Mouse (Mus musculus) adrenal gland, postnatal 4 days (tissue): Measurements from ENCODE around the gene Tfeb. TPM values are rescaled to one million over a fixed set of nuclear protein-coding genes. Genes with fewer than 3 reads are reported as not detected.

Source experiments
- DNase-seq, 2 experiments: peaks; one replicate each; pipeline ENCODE4 v3.0.0; 2021 to 2022; ENCODE audit warnings: low spot score in 2 of 2, mixed read lengths in 2 of 2
- long read RNA-seq, 2 experiments: library from polyadenylated mRNA; stranded (forward); transcript quantifications; one replicate each; pipeline ENCODE4 v2.0.0; 2021
- total RNA-seq, 2 experiments: library from RNA; stranded (reverse); gene quantifications; 2 replicates each; pipeline ENCODE4 v1.2.3; 2021

Gene Tfeb
- 10 to 100 TPM; 22.1 to 22.3 TPM for total RNA-seq
- long read RNA-seq, experiment 1, transcript Tfeb-202 (9 exons, 2,342 nt): major isoform, 5 of 8 reads
- long read RNA-seq, experiment 1, partial matches to known transcripts: 2 of 8 reads
- long read RNA-seq, experiment 1, other reads (novel, unspliced or antisense): 1 of 8 reads
- long read RNA-seq, experiment 2, transcript Tfeb-202 (9 exons, 2,342 nt): major isoform, 22 of 29 reads
- long read RNA-seq, experiment 2, partial matches to known transcripts: 3 of 29 reads
- long read RNA-seq, experiment 2, other reads (novel, unspliced or antisense): 3 of 29 reads

DNA sequence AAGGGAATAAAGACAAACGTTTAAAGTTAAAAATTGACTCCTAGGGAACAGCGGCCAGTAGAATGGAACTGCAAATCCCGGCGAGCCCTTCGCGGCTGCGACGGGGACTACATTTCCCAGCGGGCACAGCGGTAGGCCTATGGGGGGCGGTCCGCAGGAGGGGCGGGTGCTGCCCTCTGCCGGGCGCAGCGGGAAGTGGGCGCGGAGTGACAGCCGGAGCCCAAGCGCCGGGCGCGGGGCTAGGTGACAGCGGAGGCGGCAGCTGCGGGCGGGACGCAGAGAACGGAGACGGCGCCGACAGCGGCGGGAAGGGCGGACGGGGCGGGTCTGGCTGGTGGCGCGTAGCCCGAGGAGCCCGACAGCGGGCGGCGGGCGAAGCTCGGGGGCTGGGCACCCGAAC, at the start of gene Tfeb:
TSS of gene Tfeb (plus strand) at position 175 of the 400 bp plus-strand sequence.
- peak; percentile 93 to 99 for DNase-seq

DNA sequence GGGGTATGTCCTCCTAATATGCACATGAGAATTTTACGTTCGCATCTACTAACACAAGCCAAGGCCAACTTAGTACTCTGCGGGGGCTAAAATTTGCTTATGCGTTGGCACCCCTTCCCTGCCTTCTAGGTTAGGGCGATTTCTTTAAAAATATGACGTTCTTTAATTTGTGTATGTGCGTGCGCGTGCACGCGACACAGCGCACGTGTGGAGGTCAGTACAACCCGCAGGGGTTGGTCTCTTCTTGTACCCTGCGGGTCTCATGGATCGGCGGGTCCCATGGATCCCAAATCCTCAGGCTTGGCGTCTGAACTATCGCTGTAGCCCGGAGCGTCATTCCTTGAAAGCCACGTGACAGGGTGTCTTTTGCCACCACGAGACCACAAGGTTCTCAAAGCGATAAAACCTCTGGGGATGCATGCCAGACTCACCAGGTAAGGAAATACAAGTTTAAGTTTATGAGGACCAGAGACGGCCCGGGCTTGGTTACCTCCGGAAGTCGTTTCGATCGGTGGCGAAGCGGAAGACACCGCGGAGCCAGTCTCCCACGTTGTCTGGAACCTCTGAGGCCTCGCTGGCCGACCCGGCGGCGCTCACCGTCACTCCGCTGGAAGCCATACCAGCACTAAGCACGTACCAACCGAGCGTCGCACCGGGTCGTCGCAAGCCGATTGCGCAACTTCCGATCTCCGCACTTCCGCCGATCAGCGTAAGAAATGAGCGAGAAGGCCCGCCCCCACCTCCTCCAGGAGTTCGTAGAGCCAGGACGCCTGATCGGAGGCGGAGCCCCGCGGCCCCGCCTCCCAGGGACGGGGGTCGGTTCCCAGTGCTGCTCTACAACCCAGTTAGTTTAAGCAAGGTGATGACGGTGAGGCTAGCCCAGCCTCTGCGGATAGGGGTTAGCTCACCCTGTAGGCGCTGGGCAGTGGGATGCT, 49.2 kb upstream of the Tfeb start:
- peak; percentile 75 to 84 for DNase-seq

DNA sequence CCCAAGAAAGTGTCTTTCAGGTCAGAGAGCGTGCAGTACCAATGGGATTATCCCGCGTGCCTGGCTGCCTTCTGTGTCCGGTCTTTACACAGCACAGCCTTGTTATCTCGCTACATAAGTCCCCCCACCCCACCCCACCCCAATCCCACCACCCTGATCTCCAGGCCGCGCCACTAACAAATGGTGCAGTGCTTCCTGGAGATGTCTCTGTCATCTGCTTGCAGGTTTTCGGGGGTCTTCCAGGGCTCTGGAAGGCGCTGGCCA, 48.6 kb upstream of the Tfeb start, which contains the start of gene Tomm6:
TSS of gene Tomm6 (minus strand) at position 43 of the 264 bp plus-strand sequence.
- DNase-seq: no peak

DNA sequence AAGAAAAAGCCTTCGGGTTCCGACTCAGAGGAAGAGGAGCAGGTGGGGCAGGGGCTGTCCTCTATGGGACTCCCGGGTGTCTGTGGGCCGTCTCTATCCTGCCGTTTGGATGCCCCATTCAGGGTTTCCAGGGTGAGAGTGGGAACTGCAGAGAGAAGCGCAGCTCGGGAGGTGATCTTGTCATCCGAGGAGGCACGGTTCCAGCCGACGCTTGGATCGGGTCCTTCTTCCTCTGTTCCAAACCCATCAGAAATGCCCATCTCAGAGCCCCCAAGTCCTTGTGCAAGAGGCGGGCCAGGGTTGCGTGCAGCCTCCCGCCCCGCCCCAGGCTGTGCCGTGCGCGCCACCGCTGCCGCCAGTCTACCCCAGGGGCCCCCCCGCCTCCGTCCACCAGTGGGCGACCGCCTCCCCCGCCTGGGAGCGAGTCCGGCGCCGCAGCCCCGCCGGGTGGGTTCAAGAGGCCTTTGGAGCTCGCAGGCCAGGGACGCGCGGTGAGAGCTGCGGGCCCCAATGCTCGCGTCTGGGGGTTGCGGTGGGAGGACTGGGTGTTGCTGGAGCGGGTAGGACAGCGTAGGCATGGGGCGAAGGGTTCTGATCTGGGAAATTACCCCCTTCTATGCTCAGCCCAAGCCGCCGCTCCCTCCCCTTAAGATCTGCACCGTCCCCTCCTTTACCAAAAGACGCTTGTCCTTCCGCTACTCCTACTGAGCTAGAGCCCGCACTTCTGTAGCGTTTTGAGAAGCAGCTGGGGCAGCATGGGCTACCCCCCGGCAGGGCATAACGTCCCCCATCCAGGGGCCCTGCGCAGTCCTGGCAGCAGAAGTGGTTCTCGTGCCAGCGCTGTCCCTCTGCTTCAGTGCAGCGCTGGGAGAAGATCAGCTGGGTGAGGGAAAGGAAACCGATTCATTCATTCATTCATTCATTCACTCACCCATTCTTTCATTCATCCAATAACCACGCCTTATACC, 47.9 kb upstream of the Tfeb start, which contains the start of gene Frs3:
TSS of gene Frs3 (plus strand) at position 423 of the 968 bp plus-strand sequence.
- DNase-seq: peak; percentile 37 to 58

DNA sequence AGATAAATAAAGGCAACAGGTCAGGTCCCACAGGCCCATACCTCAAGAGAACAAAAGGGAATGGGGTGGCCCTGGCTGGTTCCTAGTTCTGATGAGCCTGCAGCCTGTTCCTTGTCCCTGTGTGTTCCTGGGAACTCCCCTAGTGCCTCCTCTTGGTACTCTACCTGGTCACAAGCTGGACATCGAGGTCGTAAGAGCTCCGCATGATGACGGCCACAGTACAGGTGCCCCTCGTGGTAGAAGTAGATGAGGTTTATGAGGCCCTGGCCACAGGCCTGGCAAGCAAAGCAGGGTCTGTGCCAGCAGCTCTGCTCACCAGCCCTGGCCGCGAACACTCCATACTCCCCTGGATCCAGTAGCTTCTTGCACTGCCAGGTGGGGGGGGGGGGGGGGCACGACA, 46.9 kb upstream of the Tfeb start:
- no peak for DNase-seq

DNA sequence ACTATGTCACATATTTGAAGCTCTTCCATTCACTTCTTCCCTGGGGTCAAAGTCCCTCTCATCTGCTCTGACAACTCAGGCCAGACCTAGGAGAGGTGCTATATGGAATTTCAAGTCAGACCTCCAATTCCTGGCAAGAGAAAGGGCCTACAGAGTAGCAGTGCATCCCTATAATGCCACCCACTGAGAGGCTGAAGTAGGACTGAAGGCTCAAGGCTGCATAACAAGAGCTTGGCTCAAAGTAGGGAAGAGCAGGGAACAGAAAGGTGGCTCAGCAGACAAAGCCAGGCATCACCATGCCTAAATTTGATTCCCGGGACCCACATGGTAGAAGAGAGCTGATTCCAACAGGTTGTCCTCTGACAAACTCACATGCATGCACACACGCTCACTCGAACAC, 45.2 kb upstream of the Tfeb start:
- no peak for DNase-seq

DNA sequence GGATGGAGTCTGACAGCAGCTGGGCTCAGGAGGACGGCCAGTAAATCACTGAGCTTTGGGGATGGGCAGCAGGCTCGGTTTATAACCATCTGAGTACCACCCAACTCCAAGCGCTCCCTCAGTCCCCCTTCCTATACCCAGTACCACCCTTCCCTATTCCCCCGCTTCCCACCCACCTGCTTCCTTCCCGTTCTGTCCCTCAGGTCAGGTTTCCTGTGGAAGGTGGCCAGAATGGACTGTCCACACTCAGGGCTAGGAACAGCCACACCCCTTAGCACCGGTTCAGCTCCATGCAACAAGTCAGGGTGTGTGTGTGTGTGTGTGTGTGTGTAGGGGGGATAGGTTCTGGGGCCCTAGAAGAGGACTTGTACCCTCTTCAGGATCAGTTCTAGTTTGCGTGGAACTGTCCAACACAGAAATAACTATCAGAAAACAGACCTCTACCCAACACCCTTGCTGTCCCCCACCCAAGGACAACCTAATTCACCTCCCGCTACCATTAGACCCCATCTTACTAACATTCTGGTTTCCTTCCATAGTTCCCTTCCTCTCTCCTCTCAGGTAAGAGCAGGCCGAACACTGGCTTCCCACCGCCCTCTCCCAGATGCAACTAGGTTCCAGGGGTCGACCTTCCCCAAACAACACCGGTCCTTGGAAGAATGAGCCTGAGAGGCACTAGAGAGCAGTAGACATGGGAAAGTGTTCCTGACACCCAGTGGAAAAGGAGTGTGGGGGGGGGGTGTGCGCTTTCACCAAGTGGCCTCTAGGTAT, 43.0 kb upstream of the Tfeb start:
- no peak for DNase-seq

DNA sequence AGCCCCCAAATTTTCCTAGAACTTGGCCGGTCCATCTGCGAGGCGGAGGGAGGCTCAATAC, 42.6 kb upstream of the Tfeb start, which contains the start of gene Gm21981:
TSS of gene Gm21981 (minus strand) at position 14 of the 61 bp plus-strand sequence.
- no peak for DNase-seq

DNA sequence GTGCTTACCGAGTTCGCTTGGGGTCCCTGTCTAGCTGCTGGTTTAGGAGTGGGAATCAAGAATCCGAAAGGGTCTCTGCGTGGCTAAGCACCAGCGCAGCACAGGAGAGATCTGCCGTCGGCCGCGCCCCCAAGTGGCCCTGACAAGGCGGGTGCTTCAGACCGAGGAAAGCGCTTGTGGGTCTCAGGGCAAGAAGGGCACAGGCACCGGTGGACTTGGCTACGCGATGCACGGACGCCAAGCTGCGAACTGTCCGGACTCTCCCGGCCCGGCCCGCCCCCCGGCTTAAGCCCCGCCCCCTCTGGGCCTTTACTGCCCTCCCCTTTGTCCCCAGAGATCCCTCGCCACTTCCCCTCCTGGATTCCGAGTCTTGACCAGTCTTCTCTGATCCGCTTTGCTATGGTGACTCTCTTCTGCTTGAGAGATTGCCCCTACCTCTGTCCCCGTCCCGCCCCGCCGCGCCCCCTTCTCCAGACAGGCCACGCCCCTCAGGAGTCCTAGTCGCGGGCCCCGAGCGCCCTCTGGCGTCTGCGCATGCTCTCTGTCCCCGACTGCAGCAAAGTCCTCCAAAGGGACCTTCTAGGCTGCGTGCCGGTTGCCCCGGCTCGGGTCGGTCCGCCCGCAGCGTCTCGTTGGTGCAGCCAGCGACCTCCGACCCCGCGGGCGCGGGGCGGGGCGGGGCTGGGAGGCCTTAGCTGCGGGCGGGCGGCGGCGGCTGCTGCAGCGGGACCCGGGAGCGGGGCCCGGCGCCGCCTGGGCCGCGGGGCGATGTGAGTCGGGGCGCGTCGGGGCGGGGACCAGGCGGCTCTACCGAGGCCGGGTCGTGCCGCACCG, 42.1 kb upstream of the Tfeb start, which contains the start of gene Prickle4:
TSS of gene Prickle4 (minus strand) at position 234 of the 834 bp plus-strand sequence.
- DNase-seq: peak; percentile 94 to 98

DNA sequence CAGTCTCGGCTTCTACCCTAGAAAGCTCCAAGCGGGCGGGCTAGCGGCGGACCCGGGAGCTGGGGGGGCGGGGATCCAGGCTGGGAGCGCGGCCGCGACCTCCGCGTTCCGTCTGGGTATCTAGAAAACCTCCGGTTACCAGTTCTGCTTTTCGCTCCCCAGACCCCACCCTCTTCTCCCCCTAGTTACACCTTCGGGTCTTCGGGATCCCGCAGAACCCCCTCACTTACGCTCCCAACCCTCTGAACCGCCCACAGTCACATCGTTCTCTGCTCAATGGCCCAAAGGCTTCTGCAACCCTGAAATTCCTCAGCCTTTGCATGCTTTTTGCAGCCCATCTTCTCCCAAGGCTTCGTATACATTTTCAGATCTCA, 41.5 kb upstream of the Tfeb start:
- DNase-seq: no peak

DNA sequence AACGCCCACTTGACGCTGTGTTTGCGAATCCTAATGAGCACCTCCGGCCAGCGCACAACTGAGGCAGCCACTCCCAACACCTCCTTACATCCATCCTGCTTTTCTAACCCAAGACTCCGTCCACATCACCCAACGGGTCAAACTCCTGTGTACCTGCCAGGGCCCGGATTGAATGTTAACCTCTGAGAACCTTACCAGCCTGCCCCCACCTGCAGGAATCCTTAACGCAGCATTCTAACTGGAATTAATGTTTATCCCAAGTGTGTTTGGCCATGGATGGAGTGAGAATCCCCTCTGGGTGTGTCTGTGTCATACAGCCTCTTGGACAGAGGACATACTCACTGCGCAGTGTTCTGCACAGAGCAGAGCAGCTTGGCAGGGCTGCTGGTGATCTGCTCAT, 38.7 kb upstream of the Tfeb start:
- no peak for DNase-seq

DNA sequence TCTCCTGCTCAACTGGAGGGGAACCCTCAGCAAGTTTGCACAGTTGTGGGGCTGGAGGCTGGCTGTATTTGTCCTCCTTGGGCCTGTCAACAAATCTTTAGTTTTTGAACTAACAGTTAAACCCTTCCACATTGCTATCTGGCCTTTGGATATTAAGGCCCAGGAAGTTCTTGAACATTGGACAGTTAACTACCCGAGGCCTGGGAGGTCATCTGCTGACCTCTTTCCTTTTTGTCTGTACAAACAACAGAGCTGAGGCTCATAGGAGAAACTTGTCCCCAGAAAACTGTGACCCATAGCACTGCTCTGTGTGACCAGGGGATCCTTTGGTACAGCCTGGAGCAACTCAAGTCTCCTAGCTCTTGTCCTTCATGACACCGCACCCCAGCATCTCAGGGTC, 37.8 kb upstream of the Tfeb start:
- DNase-seq: no peak

DNA sequence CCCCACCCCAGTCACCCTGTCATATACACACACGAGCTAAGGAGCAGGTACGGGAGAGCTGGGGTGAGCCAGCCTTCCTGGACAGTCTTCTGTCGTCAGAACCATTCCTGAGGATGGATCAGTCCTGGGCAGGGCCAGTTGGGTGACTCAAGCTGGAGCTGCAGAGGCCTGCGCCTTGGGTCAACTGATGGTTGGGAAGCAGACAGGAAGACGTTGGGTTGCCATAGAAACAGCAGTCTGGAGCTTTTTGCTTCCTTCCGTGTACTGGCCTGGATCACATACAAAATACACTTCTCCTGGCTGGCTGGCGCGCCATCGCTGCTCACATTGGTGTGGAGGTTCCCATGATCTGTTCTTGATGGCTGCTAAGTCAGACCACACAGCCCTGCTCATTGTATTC, 35.0 kb upstream of the Tfeb start:
- DNase-seq: no peak

DNA sequence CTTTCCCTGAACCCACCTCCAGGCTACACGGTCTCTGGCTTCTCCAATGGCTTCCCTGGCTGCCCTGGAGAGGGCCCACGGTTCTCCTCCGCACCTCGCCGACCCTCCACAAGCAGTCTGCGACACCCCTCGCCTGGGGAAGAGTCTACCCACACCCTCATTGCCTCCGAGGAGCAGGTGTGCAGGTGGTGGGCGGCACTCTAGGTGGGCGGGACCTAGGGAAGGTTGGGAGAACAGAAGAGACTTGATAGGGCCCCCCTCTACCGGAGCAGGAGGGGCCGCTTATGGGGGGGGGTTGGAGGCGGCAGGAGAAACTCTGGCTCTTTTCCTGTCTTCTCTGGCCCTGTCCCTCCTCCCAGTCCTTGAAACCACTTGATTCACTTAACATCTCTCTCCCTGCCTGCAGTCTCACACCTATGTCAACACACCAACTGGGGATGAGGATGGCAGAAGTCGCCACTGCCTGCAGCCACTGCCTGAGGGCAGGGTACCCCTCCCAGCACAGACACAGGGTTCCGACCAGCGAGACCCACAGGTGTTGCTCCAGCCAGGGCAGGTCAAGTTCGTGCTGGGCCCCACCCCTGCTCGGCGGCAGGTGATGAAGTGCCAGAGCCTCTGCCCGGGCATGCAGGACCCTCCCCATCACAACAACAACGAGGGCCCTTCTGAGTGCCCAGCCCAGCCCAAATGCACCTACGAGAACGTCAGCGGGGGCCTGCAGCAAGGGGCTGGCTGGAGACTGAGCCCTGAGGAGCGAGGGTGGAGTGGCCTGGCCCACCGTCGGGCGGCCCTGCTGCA, 34.1 kb upstream of the Tfeb start:
- no peak for DNase-seq

DNA sequence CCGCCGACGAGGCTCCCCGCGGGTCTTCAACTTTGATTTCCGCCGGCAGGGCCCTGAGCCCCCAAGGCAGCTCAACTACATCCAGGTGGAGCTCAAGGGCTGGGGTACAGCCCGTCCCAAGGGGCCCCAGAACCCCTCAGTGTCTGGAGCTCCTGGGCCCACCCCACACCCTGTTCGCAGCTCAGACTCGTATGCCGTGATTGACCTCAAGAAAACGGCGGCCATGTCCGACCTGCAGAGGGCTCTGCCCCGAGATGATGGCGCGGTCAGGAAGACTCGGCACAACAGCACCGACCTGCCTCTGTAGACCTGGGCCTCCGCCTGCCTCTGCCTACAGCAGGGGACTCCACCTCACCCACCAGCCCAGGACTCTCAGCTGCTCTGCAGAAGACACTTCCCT, 33.3 kb upstream of the Tfeb start:
- DNase-seq: no peak

DNA sequence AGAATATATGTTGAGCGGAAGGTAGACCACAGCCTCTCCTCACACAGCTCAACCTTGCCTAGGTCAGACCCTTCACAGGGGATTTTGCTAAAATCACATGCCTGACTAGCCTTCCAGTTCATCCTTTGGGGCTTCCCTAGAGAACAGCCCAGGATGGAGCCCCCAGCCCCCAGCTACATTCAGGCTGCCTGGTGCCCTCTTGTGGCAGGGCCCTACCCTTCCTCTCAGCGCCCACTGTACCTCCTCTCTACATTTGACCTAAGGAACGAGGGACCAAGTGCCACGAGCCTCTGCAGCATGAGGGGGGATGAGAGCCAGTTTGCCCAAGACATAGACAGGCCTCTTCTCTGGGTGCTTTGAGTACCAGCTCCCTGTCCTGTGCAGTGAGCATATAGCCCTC, 32.1 kb upstream of the Tfeb start:
- DNase-seq: no peak

DNA sequence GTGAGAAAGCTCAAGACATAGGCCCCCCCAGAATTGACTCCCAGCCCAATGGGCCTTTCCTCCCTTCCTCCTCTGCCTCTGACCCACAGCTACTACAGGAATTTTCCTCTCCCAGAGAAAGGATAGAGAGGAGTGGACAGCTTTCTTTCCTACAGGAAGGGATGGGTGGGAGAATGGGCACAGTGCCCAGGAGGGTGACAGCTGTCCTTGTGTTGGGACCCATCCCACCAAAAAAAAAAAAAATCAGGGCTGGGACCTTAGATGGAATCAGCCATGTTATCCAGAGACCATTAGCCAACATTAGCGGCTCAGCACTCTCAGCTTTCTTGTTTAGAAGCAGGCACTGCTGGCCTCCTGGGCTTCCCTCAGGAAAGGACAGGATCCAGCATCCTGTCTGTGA, 30.6 kb upstream of the Tfeb start:
- DNase-seq: no peak

DNA sequence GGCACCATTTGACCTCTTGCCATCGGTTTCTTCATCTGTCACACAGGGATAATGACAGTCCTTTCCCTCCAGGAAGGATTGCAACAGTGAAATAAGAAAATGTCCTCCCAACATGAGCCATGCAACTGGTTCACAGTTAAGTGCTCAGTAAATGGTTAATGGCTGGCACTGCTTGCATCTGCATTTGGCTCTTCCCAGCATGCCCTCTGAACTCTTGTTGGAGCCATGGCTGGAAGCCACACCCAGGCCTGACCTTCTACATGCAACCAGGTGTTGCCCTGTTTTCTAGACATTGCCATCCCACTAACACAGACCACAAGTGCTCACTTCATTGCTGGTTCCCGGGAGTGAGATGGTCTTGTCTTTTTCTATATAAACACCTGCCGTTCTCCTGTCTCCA, 28.9 kb upstream of the Tfeb start:
- no peak for DNase-seq

DNA sequence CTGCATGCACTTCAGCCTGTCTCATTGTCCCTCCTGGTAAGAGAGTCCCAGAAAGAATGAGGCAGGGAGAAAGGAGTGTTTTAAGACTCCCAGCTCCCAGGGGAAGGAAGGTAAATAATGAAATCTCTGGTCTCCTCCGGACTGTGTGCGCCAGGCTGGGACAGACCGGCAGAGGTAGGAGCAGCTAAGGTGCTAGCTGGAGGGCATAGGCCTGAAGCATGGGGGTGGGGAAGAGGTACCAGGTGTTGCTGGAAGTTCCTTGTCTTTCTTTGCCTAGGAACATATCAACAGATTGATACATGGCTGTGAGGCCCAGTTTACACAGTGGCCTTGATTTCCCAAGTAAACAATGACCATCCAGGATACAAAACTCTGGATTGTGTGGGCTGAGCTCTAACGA, 27.9 kb upstream of the Tfeb start:
- no peak for DNase-seq
